Mouse (Mus musculus): ENCODE measurements around the gene Hist1h4n. TPM values are rescaled to one million over a fixed set of nuclear protein-coding genes. Genes with fewer than 3 reads are reported as not detected.
A peak's percentile ranks its signal among the peaks of the same experiment; 100 is the strongest.
"Not testable (repeated sequence)": the region's sequence is repeated elsewhere in the genome, so short reads cannot be mapped to it uniquely, and the experiment has no call there.

The Hist1h4n gene
- polyA plus RNA-seq, 1 experiment from 2014 or later, result 14.7 TPM

DNA sequence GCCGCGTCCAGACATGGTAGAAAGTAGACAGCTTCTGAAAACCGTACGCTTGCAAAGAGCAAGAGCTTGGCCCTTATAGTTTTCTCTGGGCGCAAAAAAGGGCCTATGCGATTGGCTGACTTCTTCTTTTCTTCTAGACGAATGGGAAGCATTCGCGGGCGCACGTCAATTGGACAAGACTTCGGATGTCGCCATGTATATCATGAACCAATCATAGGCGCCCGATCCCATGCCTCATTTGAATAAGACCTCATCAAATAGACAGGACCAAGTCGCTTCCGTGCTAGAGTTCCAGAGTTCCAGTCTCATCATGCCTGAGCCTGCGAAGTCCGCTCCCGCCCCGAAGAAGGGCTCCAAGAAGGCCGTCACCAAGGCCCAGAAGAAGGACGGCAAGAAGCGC is 1.5 kb upstream of the Hist1h4n start, which contains the start of the genes Hist1h2ap and Hist1h2br:
TSS of gene Hist1h2ap (minus strand) at position 47 of the 400 bp plus-strand sequence.
TSS of gene Hist1h2br (plus strand) at position 283 of the 400 bp plus-strand sequence.
- H3K4me3 ChIP-seq, H3K36me3 ChIP-seq, H3K9ac ChIP-seq, H3K4me2 ChIP-seq, H3K27me3 ChIP-seq, H3K4me1 ChIP-seq, H3K9me3 ChIP-seq, H3K27ac ChIP-seq: not testable (repeated sequence)
- peak; percentile 92 for ATAC-seq (ENCODE audit: insufficient number of reproducible peaks, insufficient read depth, low FRiP score, low TSS enrichment, low read depth)
- no CpG with 5 or more reads among the region's 24 CpGs for WGBS

DNA sequence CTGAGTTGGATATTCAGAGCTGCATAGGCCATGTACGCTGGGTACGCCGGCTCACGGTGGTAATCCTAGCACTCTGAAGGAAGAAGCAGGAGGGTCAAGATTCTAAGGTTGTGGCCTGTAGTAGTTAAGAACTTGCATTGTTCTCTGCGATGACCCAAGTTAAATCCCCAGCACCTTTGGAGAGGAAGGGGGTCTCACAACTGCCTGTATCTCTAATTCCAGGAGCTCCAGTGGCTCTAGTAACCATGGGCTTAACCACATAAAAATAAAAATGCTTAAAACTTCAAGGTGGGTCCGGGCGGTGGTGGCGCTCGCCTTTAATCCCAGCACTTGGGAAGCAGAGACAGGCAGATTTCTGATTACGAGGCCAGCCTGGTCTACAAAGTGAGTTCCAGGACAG is 1.7 kb downstream of the Hist1h4n start:
- Histone ChIP-seq H3K4me1 (no peaks in the 10 kb centered on the region), H3K36me3 (no peaks in the 10 kb centered on the region), H3K27me3 (no peaks in the 10 kb centered on the region), H3K9ac (no peak overlapping the region), H3K4me3 (no peak overlapping the region), H3K9me3 (no peaks in the 10 kb centered on the region), H3K4me2 (0 out of 2 replicates have a peak overlapping the region, but pooled peaks have one; percentile 2), H3K27ac (peak overlapping the region; percentile 23; the same call in 1 of the 2 replicates)
- WGBS, result 87% methylated on average over 10 of the region's 10 CpGs
- no peak for ATAC-seq (ENCODE audit: insufficient number of reproducible peaks, insufficient read depth, low FRiP score, low TSS enrichment, low read depth)

DNA sequence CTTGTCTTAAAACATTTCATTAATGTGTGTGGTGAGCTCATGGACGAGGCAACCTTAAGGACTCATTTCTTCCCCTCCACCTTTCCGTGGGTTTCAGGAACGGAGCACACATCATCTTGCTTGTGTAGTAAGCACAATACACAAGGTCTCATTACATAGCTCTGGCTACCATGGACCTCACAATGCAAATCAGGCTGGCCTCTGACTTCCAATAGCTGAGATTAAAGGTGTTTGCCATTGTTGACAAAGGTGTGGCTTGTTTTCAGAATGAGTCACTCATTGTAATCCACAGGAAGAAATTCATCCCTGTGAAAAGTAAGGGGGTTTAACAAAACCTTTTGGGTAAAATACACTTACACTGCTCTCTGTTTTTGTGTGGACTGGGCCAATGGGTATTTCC is 3.5 kb downstream of the Hist1h4n start:
- no peaks in the 10 kb centered on the region for H3K9me3 ChIP-seq
- no peaks in the 10 kb centered on the region for H3K4me1 ChIP-seq
- no peak for ATAC-seq (ENCODE audit: insufficient number of reproducible peaks, insufficient read depth, low FRiP score, low TSS enrichment, low read depth)
- WGBS, result 80% methylated on average over 3 of the region's 3 CpGs
- no peaks in the 10 kb centered on the region for H3K27me3 ChIP-seq
- H3K4me2 ChIP-seq, result no peak overlapping the region
- no peak overlapping the region for H3K27ac ChIP-seq
- no peak overlapping the region for H3K4me3 ChIP-seq
- H3K9ac ChIP-seq, result no peak overlapping the region
- no peaks in the 10 kb centered on the region for H3K36me3 ChIP-seq

DNA sequence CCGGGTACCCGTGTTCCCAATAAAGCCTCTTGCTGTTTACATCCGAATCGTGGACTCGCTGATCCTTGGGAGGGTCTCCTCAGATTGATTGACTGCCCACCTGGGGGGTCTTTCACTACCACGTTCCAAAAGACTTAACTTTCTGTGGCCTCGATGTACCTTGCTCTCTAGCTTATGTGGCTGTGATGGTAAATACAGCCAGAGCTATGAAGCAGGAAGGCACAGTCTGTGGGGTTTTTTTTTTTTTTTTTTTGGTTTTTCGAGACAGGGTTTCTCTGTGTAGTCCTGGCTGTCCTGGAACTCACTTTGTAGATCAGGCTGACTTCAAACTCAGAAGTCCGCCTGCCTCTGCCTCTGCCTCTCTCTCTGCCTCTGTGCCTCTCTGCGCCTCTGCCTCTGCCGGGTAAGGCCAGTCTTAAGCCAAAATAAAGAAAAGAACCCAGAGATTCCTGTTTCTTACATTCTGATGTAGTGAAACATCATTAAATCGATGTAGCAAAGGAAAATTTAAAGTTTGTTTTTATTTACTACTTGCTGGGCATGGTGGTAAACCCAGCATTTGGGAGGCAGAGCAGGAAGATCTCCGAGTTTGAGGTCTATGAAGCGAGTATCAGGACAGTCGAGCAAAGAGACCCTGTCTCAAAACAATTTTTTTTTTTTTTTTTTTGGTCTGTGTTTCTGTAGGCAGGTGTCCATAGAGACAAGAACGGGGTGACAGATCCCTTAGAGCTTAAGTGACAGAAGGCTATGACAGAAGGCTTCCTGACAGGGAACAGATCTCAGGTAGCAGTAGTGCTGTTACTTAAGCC is 11.7 kb downstream of the Hist1h4n start:
- not testable (repeated sequence) for H3K4me2 ChIP-seq; H3K4me1 ChIP-seq; H3K4me3 ChIP-seq; H3K9me3 ChIP-seq; H3K27me3 ChIP-seq; ATAC-seq (ENCODE audit: insufficient number of reproducible peaks, insufficient read depth, low FRiP score, low TSS enrichment, low read depth); H3K9ac ChIP-seq; H3K36me3 ChIP-seq; H3K27ac ChIP-seq
- 82% methylated on average over 6 of the region's 16 CpGs for WGBS

DNA sequence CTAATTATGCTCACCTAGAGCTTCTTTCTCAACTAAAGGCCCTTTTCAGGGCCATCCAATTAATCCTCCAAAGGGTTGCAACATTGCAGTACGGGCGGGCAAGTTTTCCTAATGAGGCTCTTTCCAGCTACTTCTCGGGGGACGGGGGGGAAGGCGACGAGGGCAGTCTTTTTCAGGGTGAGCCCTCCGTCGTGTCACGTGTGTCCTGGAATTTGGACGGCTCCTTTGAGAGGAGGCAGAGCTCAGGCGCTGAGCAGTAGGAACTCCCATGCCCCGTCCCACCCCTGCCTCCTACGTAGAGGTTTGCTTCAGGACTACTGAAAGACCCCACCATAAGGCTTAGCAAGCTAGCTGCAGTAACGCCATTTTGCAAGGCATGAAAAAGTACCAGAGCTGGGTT is 19.9 kb downstream of the Hist1h4n start:
- under 1% methylated on average over 14 of the region's 14 CpGs for WGBS
- H3K4me1 ChIP-seq, H3K27me3 ChIP-seq, H3K9me3 ChIP-seq, H3K9ac ChIP-seq, H3K36me3 ChIP-seq: not testable (repeated sequence)
- ATAC-seq (ENCODE audit: insufficient number of reproducible peaks, insufficient read depth, low FRiP score, low TSS enrichment, low read depth), result peak; percentile 66
- Histone ChIP-seq H3K4me2 (peak overlapping the region; percentile 48), H3K4me3 (peak overlapping the region; percentile 26), H3K27ac (peak overlapping the region; percentile 51; the same call in 1 of the 2 replicates)

DNA sequence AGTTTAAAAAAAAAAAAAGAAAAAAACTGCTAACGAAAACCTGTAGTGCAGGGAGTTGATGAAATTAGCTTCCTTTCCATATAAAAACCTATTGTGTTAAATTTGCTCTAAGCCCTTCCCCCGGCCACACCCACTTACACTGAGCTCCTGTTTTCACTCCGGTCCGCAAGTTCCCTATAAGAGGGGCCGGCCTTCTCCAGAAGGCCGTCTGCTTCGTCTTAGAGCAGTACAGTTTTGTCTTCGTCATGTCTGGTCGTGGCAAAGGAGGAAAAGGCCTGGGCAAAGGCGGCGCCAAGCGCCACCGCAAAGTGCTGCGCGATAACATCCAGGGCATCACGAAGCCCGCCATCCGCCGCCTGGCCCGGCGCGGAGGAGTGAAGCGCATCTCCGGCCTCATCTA is 20.5 kb downstream of the Hist1h4n start, which contains the start of gene Hist1h4m:
TSS of gene Hist1h4m (plus strand) at position 208 of the 400 bp plus-strand sequence.
- H3K9me3 ChIP-seq, H3K9ac ChIP-seq, H3K36me3 ChIP-seq, H3K4me1 ChIP-seq, H3K27me3 ChIP-seq: not testable (repeated sequence)
- H3K4me3 ChIP-seq, result peak within 1 kb of the TSS; percentile 26
- ATAC-seq (ENCODE audit: insufficient number of reproducible peaks, insufficient read depth, low FRiP score, low TSS enrichment, low read depth), result peak; percentile 64; the same call in 1 of the 2 replicates
- peak within 1 kb of the TSS; percentile 48 for H3K4me2 ChIP-seq
- peak within 1 kb of the TSS; percentile 51; the same call in 1 of the 2 replicates for H3K27ac ChIP-seq
- no CpG with 5 or more reads among the region's 24 CpGs for WGBS

DNA sequence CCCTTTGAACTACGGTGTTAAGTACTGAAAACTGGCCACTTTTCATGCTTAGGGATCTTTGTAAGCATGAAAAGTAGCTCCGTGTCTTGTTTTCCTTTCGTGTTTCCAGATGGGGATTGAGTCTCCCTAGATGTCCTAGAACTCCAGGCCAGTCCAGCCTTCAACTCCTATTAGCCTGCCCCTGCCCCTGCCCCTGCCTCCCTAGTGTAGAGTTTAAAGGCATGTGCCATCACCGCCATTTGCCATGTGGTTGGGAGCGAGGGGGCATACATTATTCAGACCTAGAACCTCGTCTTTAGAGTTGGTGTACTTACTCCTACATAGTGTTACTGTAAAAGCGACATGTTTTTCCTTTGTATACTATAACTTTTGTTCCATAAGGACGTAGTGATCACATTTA is 20.9 kb downstream of the Hist1h4n start:
- not testable (repeated sequence) for H3K36me3 ChIP-seq; H3K4me2 ChIP-seq; H3K4me1 ChIP-seq; H3K27ac ChIP-seq; H3K27me3 ChIP-seq; ATAC-seq (ENCODE audit: insufficient number of reproducible peaks, insufficient read depth, low FRiP score, low TSS enrichment, low read depth); H3K9me3 ChIP-seq; H3K4me3 ChIP-seq; H3K9ac ChIP-seq
- WGBS, result no CpG with 5 or more reads among the region's 8 CpGs

DNA sequence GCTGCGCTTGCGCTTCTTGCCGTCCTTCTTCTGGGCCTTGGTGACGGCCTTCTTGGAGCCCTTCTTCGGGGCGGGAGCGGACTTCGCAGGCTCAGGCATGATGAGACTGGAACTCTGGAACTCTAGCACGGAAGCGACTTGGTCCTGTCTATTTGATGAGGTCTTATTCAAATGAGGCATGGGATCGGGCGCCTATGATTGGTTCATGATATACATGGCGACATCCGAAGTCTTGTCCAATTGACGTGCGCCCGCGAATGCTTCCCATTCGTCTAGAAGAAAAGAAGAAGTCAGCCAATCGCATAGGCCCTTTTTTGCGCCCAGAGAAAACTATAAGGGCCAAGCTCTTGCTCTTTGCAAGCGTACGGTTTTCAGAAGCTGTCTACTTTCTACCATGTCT is 21.9 kb downstream of the Hist1h4n start, which contains the start of the genes Hist1h2bq and Hist1h2ao:
TSS of gene Hist1h2bq (minus strand) at position 125 of the 400 bp plus-strand sequence.
TSS of gene Hist1h2ao (plus strand) at position 393 of the 400 bp plus-strand sequence.
- H3K27me3 ChIP-seq, H3K4me2 ChIP-seq, H3K36me3 ChIP-seq, H3K27ac ChIP-seq, H3K9ac ChIP-seq, H3K4me3 ChIP-seq, H3K9me3 ChIP-seq, H3K4me1 ChIP-seq: not testable (repeated sequence)
- peak; percentile 96 for ATAC-seq (ENCODE audit: insufficient number of reproducible peaks, insufficient read depth, low FRiP score, low TSS enrichment, low read depth)
- WGBS, result no CpG with 5 or more reads among the region's 23 CpGs

DNA sequence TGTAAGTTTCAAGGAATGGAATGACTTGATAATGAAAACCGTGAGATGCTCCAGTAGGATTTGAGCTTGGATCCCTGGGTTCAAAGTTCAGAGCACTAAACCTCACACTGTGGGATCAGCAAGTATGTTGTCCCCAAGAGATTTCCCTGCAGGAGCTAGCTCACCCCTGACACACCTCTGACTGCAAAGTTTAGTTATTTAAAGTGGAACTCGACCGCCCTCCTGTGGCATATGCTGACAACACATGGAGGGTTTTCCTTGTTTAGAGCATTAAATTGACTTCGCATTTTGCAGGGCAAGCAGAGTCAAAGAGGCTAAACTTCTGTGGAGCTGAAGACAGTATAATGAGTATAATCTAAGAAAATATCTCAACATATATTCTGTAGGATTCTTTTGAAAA is 28.9 kb downstream of the Hist1h4n start:
- not testable (repeated sequence) for H3K27me3 ChIP-seq, H3K9ac ChIP-seq, H3K36me3 ChIP-seq, H3K4me1 ChIP-seq, H3K27ac ChIP-seq, H3K4me2 ChIP-seq, H3K4me3 ChIP-seq, H3K9me3 ChIP-seq
- peak; percentile 56; the same call in 1 of the 2 replicates for ATAC-seq (ENCODE audit: insufficient number of reproducible peaks, insufficient read depth, low FRiP score, low TSS enrichment, low read depth)
- WGBS, result no CpG with 5 or more reads among the region's 4 CpGs

DNA sequence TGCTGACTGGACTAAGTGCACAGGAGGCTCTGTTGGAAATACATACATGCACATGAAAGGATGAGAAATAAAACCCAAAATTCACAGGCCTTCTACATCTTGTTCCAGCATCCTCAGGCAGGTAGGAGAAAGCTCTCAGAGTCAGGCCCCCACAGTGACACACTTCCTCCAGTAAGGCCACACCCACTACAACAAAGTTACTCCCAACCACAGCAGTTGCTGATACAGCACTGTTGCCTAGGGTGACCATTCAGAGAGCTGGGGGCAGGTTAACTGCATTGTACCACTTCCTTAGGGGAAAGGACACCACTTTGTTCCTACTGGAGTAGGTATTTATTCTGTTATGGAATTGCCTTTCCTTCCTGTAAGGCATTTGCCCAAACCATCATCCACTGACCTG is 34.8 kb downstream of the Hist1h4n start:
- not testable (repeated sequence) for H3K27ac ChIP-seq; H3K36me3 ChIP-seq; H3K27me3 ChIP-seq; H3K4me1 ChIP-seq; H3K9me3 ChIP-seq; H3K4me3 ChIP-seq; H3K9ac ChIP-seq; ATAC-seq (ENCODE audit: insufficient number of reproducible peaks, insufficient read depth, low FRiP score, low TSS enrichment, low read depth); H3K4me2 ChIP-seq

DNA sequence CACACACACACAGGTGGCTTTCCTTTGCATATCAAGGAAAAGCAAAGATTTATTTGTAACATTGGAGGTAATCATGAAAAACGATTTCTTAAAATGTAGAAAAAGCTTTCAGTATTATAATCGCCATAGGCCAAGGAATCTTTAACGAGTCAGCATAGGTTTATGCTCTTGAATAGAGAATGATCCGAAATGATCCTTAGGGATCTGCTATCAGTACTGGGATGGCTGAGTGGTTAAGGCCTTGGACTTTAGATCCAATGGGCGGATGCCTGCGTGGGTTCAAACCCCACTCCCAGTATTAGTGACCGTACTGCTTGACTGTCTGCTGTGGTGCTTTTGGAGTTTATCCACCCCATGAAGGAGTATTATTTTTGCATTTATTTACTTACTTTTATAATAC is 36.4 kb downstream of the Hist1h4n start:
- Histone ChIP-seq H3K4me3 (no peak overlapping the region), H3K4me1 (peaks cover 5% of the 10 kb centered on the region; the same call in 1 of the 2 replicates), H3K9ac (no peak overlapping the region), H3K27ac (no peak overlapping the region), H3K9me3 (no peaks in the 10 kb centered on the region), H3K4me2 (no peak overlapping the region), H3K36me3 (no peaks in the 10 kb centered on the region), H3K27me3 (no peaks in the 10 kb centered on the region)
- no peak for ATAC-seq (ENCODE audit: insufficient number of reproducible peaks, insufficient read depth, low FRiP score, low TSS enrichment, low read depth)
- WGBS, result 91% methylated on average over 7 of the region's 7 CpGs

Measured in embryonic facial prominence, embryonic 13.5 days (tissue).